In genomic region chr7:102258189-102258588, GRCm38 (mm10) we compare ENCODE assay signal across 8 mouse cellular contexts. TPM values are rescaled to one million over a fixed set of nuclear protein-coding genes. Genes with fewer than 3 reads are reported as not detected.
A peak's percentile ranks its signal among the peaks of the same experiment; 100 is the strongest.
DNase-seq lines count a peak whose midpoint lies in the region; ATAC-seq and TF ChIP-seq lines count a peak whose summit lies in the region.

No protein-coding gene starts in this region.

- no peak overlapping the region for H3K4me3 ChIP-seq in forebrain, embryonic 12.5 days (replicated peaks)
- H3K4me3 ChIP-seq in layer of hippocampus, adult 2 months: no peak overlapping the region
- no peak overlapping the region for H3K4me3 ChIP-seq in lung, embryonic 14.5 days (ENCODE audit: low read depth, low read length)

- TF ChIP-seq CTCF in layer of hippocampus, adult 2 months (conservative IDR thresholded peaks at IDR 0.05): peak; percentile 75
- peak; percentile 80 for TF ChIP-seq CTCF in lung, embryonic 14.5 days (IDR thresholded peaks at IDR 0.05; ENCODE audit: low read depth)

- no peaks in the 10 kb centered on the region for H3K4me1 ChIP-seq in forebrain, embryonic 12.5 days
- no peaks in the 10 kb centered on the region for H3K4me1 ChIP-seq in lung, embryonic 14.5 days (ENCODE audit: insufficient read depth)

- no peak overlapping the region for H3K9ac ChIP-seq in forebrain, embryonic 12.5 days
- no peak overlapping the region for H3K9ac ChIP-seq in lung, embryonic 14.5 days

- H3K4me2 ChIP-seq in forebrain, embryonic 12.5 days: no peak overlapping the region
- no peak overlapping the region for H3K4me2 ChIP-seq in lung, embryonic 14.5 days

- peak; percentile 70; the same call in 1 of the 2 replicates for ATAC-seq in forebrain, embryonic 12.5 days (ENCODE audit: low FRiP score)
- ATAC-seq in hematopoietic stem cell, adult 5-6 weeks (replicated peaks in 1 of 2; ENCODE audit: insufficient read depth in 1 of 2, low FRiP score in 2 of 2, low TSS enrichment in 1 of 2, low read depth in 1 of 2, poor library complexity in 2 of 2, severe bottlenecking in 2 of 2): peak; percentile 68 to 74; a peak in 2 of 4 replicates
- peak; percentile 69 for ATAC-seq in lung, embryonic 14.5 days (ENCODE audit: insufficient read depth)

- WGBS in forebrain, embryonic 12.5 days: 13% methylated on average over 4 of the region's 4 CpGs
- WGBS in lung, embryonic 14.5 days: 26% methylated on average over 4 of the region's 4 CpGs

- no peak overlapping the region for H3K27ac ChIP-seq in forebrain, embryonic 12.5 days
- H3K27ac ChIP-seq in layer of hippocampus, adult 2 months: no peak overlapping the region
- no peak overlapping the region for H3K27ac ChIP-seq in lung, embryonic 14.5 days (ENCODE audit: low read depth)

- H3K9me3 ChIP-seq in forebrain, embryonic 12.5 days: no peaks in the 10 kb centered on the region
- no peaks in the 10 kb centered on the region for H3K9me3 ChIP-seq in lung, embryonic 14.5 days (ENCODE audit: low read depth, low read length)

- no peaks in the 10 kb centered on the region for H3K27me3 ChIP-seq in forebrain, embryonic 12.5 days
- H3K27me3 ChIP-seq in lung, embryonic 14.5 days (ENCODE audit: insufficient read depth, low read length): no peaks in the 10 kb centered on the region

- peak; percentile 71 for DNase-seq in ES-CJ7 (ENCODE audit: low read depth, low spot score)
- DNase-seq in c-Kit-positive CD71-positive TER-119-negative erythroid progenitor cells, embryonic 14.5 days (ENCODE audit: low read depth): peak; percentile 72
- DNase-seq in layer of hippocampus, adult 2 months (ENCODE audit: low spot score in 2 of 2): peak; percentile 68 to 84
- peak; percentile 90 for DNase-seq in lung, embryonic 14.5 days
- DNase-seq in ovary, postnatal 36 days (ENCODE audit: low spot score): peak; percentile 71
- DNase-seq in thymus, postnatal 14 days: peak; percentile 88

- H3K36me3 ChIP-seq in forebrain, embryonic 12.5 days (replicated peaks): no peaks in the 10 kb centered on the region
- no peaks in the 10 kb centered on the region for H3K36me3 ChIP-seq in lung, embryonic 14.5 days (ENCODE audit: insufficient read depth)

RNA-seq across cellular contexts. Expression of gene Rhog, which starts 2.3 kb away (rescaled TPM):
- 21.7 and 25.1 TPM in 2 replicates for polyA plus RNA-seq in forebrain, embryonic 12.5 days (2016; fragmentation: Nextera tagmentation; extraction: Ambion mirVana)
- 34.9 and 35.8 TPM in 2 replicates for total RNA-seq in hematopoietic stem cell, adult 5-6 weeks (2017)
- total RNA-seq in layer of hippocampus, adult 2 months (2021): 10 to 100 TPM; 23.4 to 23.9 TPM
- polyA plus RNA-seq in lung, embryonic 14.5 days (2014; fragmentation: Nextera tagmentation; extraction: Ambion mirVana): 68.4 and 71.9 TPM in 2 replicates

RNA-seq across cellular contexts. Expression of gene Stim1, which starts 9.4 kb away (rescaled TPM):
- polyA plus RNA-seq in forebrain, embryonic 12.5 days (2016; fragmentation: Nextera tagmentation; extraction: Ambion mirVana): 11.6 and 11.7 TPM in 2 replicates
- total RNA-seq in hematopoietic stem cell, adult 5-6 weeks (2017): 31.1 and 38.0 TPM in 2 replicates
- 10 to 100 TPM; 61.3 to 66.8 TPM for total RNA-seq in layer of hippocampus, adult 2 months (2021)
- polyA plus RNA-seq in lung, embryonic 14.5 days (2014; fragmentation: Nextera tagmentation; extraction: Ambion mirVana): 15.9 and 16.3 TPM in 2 replicates

RNA-seq across cellular contexts. Expression of gene Pgap2, which starts 48.2 kb away (rescaled TPM):
- 54.3 and 59.2 TPM in 2 replicates for polyA plus RNA-seq in forebrain, embryonic 12.5 days (2016; fragmentation: Nextera tagmentation; extraction: Ambion mirVana)
- total RNA-seq in hematopoietic stem cell, adult 5-6 weeks (2017): 35.2 and 48.2 TPM in 2 replicates
- 10 to 100 TPM; 24.3 to 30.6 TPM for total RNA-seq in layer of hippocampus, adult 2 months (2021)
- 77.9 and 80.4 TPM in 2 replicates for polyA plus RNA-seq in lung, embryonic 14.5 days (2014; fragmentation: Nextera tagmentation; extraction: Ambion mirVana)

RNA-seq across cellular contexts. Expression of gene Nup98, which starts 48.2 kb away (rescaled TPM):
- 45.2 and 46.8 TPM in 2 replicates for polyA plus RNA-seq in forebrain, embryonic 12.5 days (2016; fragmentation: Nextera tagmentation; extraction: Ambion mirVana)
- total RNA-seq in hematopoietic stem cell, adult 5-6 weeks (2017): 55.3 and 58.8 TPM in 2 replicates
- total RNA-seq in layer of hippocampus, adult 2 months (2021): 10 to 100 TPM; 40.7 to 45.0 TPM
- 50.2 and 50.7 TPM in 2 replicates for polyA plus RNA-seq in lung, embryonic 14.5 days (2014; fragmentation: Nextera tagmentation; extraction: Ambion mirVana)
